Mouse (Mus musculus): Measurements from ENCODE around the gene Gm13287.
"Not testable (repeated sequence)": the region's sequence is repeated elsewhere in the genome, so short reads cannot be mapped to it uniquely, and the experiment has no call there.

DNA sequence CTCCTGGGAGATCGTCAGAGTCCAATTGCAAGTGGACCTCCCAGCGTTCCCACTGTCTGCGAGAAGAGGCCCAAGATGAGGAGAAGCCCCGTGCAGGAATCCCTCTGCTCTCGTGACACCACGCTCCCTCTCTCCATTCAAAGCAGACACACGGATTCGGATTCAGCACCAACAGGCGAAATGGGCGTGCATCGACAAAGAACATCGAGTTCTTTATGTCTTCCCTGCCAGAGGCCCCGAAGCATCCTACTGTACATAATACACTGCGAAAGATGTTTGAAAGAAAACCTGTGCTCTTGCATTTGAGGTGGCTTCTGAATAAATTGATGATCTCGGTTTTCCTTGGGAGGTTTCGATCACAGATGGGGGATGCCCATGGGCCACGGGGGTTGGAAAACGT lies 22.7 kb upstream of the Gm13287 start:
- TF ChIP-seq CTCF, EP300 (IDR thresholded peaks at IDR 0.05; ENCODE audit: low read depth): not testable (repeated sequence)

Data from liver, embryonic 14.5 days (tissue).